Mouse (Mus musculus) hematopoietic stem cell, adult 5-6 weeks (primary cell): ENCODE results near the gene Tcam1. TPM values are rescaled to one million over a fixed set of nuclear protein-coding genes. Genes with fewer than 3 reads are reported as not detected.

Experiments
- ATAC-seq, 2 experiments: fragments of 125-278 bp in 1 of 2; replicated peaks in 1 of 2; 2 replicates each; pipeline ENCODE4 v1.8.0; 2016 to 2017; ENCODE audit warnings: inconsistent platforms in 2 of 2, mild to moderate bottlenecking in 2 of 2, moderate number of reproducible peaks in 2 of 2, low read depth in 1 of 2, moderate TSS enrichment in 1 of 2; ENCODE audit not compliant: low FRiP score in 2 of 2, poor library complexity in 2 of 2, severe bottlenecking in 2 of 2, insufficient read depth in 1 of 2, low TSS enrichment in 1 of 2
- total RNA-seq: library from RNA; stranded (forward); fragments of 172-1452, 232-1000 nt; gene quantifications from 2 replicates; pipeline ENCODE4 v1.2.3, GENCODE M21; 2017

Gene Tcam1
- total RNA-seq, 1 experiment from 2014 or later = 4.0 TPM

GRCm38 (mm10) chr11:106305348-106306064 lies 29.0 kb downstream of the Tcam1 start:
- ATAC-seq = no peak

GRCm38 (mm10) chr11:106306065-106306385 lies 29.6 kb downstream of the Tcam1 start:
- ATAC-seq = no peak

- no peak for ATAC-seq
These were observed 30.3 kb downstream of the Tcam1 start for GRCm38 (mm10) chr11:106306758-106307157.

GRCm38 (mm10) chr11:106307432-106307831 lies 31.0 kb downstream of the Tcam1 start:
- ATAC-seq = no peak

GRCm38 (mm10) chr11:106308162-106308561 lies 31.7 kb downstream of the Tcam1 start:
- no peak for ATAC-seq

GRCm38 (mm10) chr11:106310123-106310522 lies 33.7 kb downstream of the Tcam1 start:
- ATAC-seq = no peak

GRCm38 (mm10) chr11:106313533-106313932 lies 37.1 kb downstream of the Tcam1 start:
- ATAC-seq = peak; percentile 27 to 30; a peak in 1 of 4 replicates

- ATAC-seq = 0 out of 4 replicates have a peak, but pooled peaks of 1 of the 2 experiments have one; percentile 37
These were observed 37.9 kb downstream of the Tcam1 start, which contains the start of gene Cd79b for GRCm38 (mm10) chr11:106314333-106314812. Gene Cd79b, minus strand, starts transcription at chr11:106314762.

- ATAC-seq = no peak
These were observed 39.9 kb downstream of the Tcam1 start for GRCm38 (mm10) chr11:106316416-106316815.

- ATAC-seq = no peak
These were observed 41.3 kb downstream of the Tcam1 start for GRCm38 (mm10) chr11:106317801-106318200.

- no peak for ATAC-seq
These were observed 42.2 kb downstream of the Tcam1 start for GRCm38 (mm10) chr11:106318406-106319366.

GRCm38 (mm10) chr11:106324858-106325257 lies 48.4 kb downstream of the Tcam1 start:
- ATAC-seq = no peak

- peak; percentile 56 to 73; a peak in 3 of 4 replicates for ATAC-seq
These were observed 49.2 kb downstream of the Tcam1 start for GRCm38 (mm10) chr11:106325566-106326206.

- no peak for ATAC-seq
These were observed 50.0 kb downstream of the Tcam1 start for GRCm38 (mm10) chr11:106326475-106326874.

GRCm38 (mm10) chr11:106328521-106328920 lies 52.0 kb downstream of the Tcam1 start:
- ATAC-seq = no peak

- ATAC-seq = no peak
These were observed 52.7 kb downstream of the Tcam1 start for GRCm38 (mm10) chr11:106329128-106329527.

- ATAC-seq = peak; percentile 65 to 70; a peak in 3 of 4 replicates
These were observed 53.2 kb downstream of the Tcam1 start for GRCm38 (mm10) chr11:106329682-106330081.
